Comparison of ENCODE assay signal across 8 mouse cellular contexts in the genomic region with DNA sequence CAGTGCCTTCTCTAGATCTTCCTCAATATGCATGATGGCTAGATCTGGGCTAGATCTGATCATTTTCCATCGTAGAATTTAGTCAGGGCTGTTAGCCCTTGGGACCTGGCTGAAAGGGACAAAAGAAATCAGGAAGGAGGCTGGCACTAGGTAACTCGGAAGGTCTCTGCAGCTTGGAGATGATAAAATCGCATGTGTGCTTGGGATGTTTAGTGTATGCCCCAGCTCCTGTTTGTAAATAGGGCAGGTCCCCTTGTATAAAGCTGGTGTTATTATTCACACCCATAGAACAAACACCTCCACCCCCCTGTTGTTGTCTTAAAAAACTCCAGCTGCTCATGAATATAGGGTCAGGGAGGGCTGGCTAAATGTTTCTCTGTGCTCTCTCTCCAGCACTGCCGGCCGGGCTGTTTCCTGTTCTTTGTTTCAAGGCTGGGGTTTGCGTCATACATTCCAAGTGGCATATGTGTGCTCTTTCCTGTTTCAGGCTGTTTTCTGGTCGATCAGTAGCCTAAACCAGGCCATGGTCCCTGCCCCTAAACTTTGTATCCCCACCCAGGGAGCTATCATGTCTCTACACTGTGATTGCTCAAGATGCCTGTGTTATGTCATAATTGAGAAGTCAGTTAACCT. TPM values are rescaled to one million over a fixed set of nuclear protein-coding genes. Genes with fewer than 3 reads are reported as not detected.
DNase-seq lines count a peak whose midpoint lies in the region; ATAC-seq and TF ChIP-seq lines count a peak whose summit lies in the region.

No protein-coding gene starts in this region.

- under 1% methylated on average over 7 of the region's 7 CpGs for WGBS in heart, embryonic 11.5 days (ENCODE audit: insufficient replicate concordance)

- peaks cover 16% of the 10 kb centered on the region for H3K4me1 ChIP-seq in testis, adult 2 months (ENCODE audit: control insufficient read depth, insufficient read depth, low read length)
- peaks cover 50% of the 10 kb centered on the region for H3K4me1 ChIP-seq in heart, embryonic 11.5 days (ENCODE audit: control insufficient read depth, insufficient read depth, low read length)

- no peak for TF ChIP-seq CTCF in testis, adult 2 months (IDR thresholded peaks at IDR 0.05; ENCODE audit: control insufficient read depth, insufficient read depth, insufficient replicate concordance, low read depth, low read length)

- DNase-seq in testis, postnatal 10 days (ENCODE audit: low spot score): no peak
- DNase-seq in embryo, embryonic 10.5 days (ENCODE audit: low spot score): peak; percentile 92
- peak; percentile 89 for DNase-seq in kidney, adult 9 months
- DNase-seq in lung, postnatal 10 days: peak; percentile 89
- DNase-seq in retina, postnatal 1 day: peak; percentile 83
- DNase-seq in cerebellum, adult 8-10 months: no peak

- no peaks in the 10 kb centered on the region for H3K9me3 ChIP-seq in heart, embryonic 11.5 days (replicated peaks; ENCODE audit: control insufficient read depth, low read length)

- H3K9ac ChIP-seq in heart, embryonic 11.5 days (ENCODE audit: low read depth, low read length): peak overlapping the region; percentile 74

- no peak for ATAC-seq in heart, embryonic 11.5 days (replicated peaks; ENCODE audit: insufficient number of reproducible peaks, low FRiP score, low TSS enrichment)

- peak overlapping the region; percentile 69 for H3K4me2 ChIP-seq in heart, embryonic 11.5 days

- peak overlapping the region; percentile 46 for H3K4me3 ChIP-seq in testis, adult 2 months (ENCODE audit: control insufficient read depth, low read depth, low read length)
- H3K4me3 ChIP-seq in heart, embryonic 11.5 days (ENCODE audit: low read depth, low read length): peak overlapping the region; percentile 87

- H3K27me3 ChIP-seq in testis, adult 2 months (ENCODE audit: control insufficient read depth, insufficient read depth, low read length): no peaks in the 10 kb centered on the region; the same call in 1 of the 2 replicates
- H3K27me3 ChIP-seq in heart, embryonic 11.5 days (ENCODE audit: control insufficient read depth, insufficient read depth, low read length): no peaks in the 10 kb centered on the region

- H3K36me3 ChIP-seq in testis, adult 2 months (ENCODE audit: control insufficient read depth, insufficient read depth, low read length): no peaks in the 10 kb centered on the region
- H3K36me3 ChIP-seq in heart, embryonic 11.5 days (ENCODE audit: control insufficient read depth, insufficient read depth, low read length): peaks cover 4% of the 10 kb centered on the region; the same call in 1 of the 2 replicates

- TF ChIP-seq POLR2A in testis, adult 2 months (IDR thresholded peaks at IDR 0.05; ENCODE audit: control insufficient read depth, low read depth, low read length): no peak; the same call in 1 of the 2 replicates

- peak overlapping the region; percentile 86 for H3K27ac ChIP-seq in testis, adult 2 months (ENCODE audit: control insufficient read depth, insufficient read depth, low read depth, low read length)
- H3K27ac ChIP-seq in heart, embryonic 11.5 days (ENCODE audit: low read depth, low read length): peak overlapping the region; percentile 92

RNA-seq across cellular contexts. Expression of gene Klf3, which starts 2.8 kb away (rescaled TPM):
- 4.9 and 5.8 TPM in 2 replicates for polyA plus RNA-seq in testis, adult 2 months (2012; rRNA removed)
- 47.3 and 58.9 TPM in 2 replicates for polyA plus RNA-seq in heart, embryonic 11.5 days (2014; fragmentation: Nextera tagmentation; extraction: Ambion mirVana)

Comparison
In these comparisons a context has a peak if more than half of its experiments do, and no peak if none do; other contexts are left out.
1. DNase-seq: peak in embryo, embryonic 10.5 days (single experiment), kidney, adult 9 months (single experiment), lung, postnatal 10 days (single experiment) and retina, postnatal 1 day (single experiment); none in testis, postnatal 10 days (single experiment) and cerebellum, adult 8-10 months (single experiment).